Mouse (Mus musculus): Measurements from ENCODE around the gene Rgs2.

Gene Rgs2

GRCm38 (mm10) chr1:143982765-143983312, 21.1 kb downstream of the Rgs2 start:
- no peak for DNase-seq

GRCm38 (mm10) chr1:143982085-143982764, 21.7 kb downstream of the Rgs2 start:
- DNase-seq: peak; percentile 34 to 62

GRCm38 (mm10) chr1:143980811-143981210, 23.1 kb downstream of the Rgs2 start:
- peak; percentile 23 to 59 for DNase-seq

GRCm38 (mm10) chr1:143974637-143975036, 29.3 kb downstream of the Rgs2 start:
- DNase-seq: no peak

GRCm38 (mm10) chr1:143962301-143962700, 41.7 kb downstream of the Rgs2 start:
- DNase-seq: no peak

GRCm38 (mm10) chr1:143960340-143960739, 43.6 kb downstream of the Rgs2 start:
- no peak for DNase-seq

GRCm38 (mm10) chr1:143956090-143956489, 47.9 kb downstream of the Rgs2 start:
- no peak for DNase-seq

- no peak for DNase-seq
Observed at GRCm38 (mm10) chr1:143952841-143953240, 51.1 kb downstream of the Rgs2 start.
